Mouse (Mus musculus) erythroblast, embryonic 14.5 days (primary cell): ENCODE data around the gene Shisal2a. TPM values are rescaled to one million over a fixed set of nuclear protein-coding genes. Genes with fewer than 3 reads are reported as not detected.

Experiments
- H3K27me3 ChIP-seq: 2 replicates; pipeline ENCODE4 v1.6.1; 2012; ENCODE audit warnings: inconsistent platforms; ENCODE audit not compliant: control insufficient read depth
- H3K36me3 ChIP-seq: 2 replicates; pipeline ENCODE4 v1.6.1; 2012; ENCODE audit warnings: mild to moderate bottlenecking, inconsistent platforms; ENCODE audit not compliant: control insufficient read depth
- H3K4me1 ChIP-seq: 2 replicates; pipeline ENCODE4 v1.6.1; 2012; ENCODE audit warnings: inconsistent platforms; ENCODE audit not compliant: control insufficient read depth
- H3K4me3 ChIP-seq: replicated peaks from 2 replicates; pipeline ENCODE3; 2012; ENCODE audit warnings: moderate library complexity, mild to moderate bottlenecking, inconsistent platforms
- H3K9me3 ChIP-seq: 2 replicates; pipeline ENCODE4 v1.6.1; 2012; ENCODE audit warnings: low read length, inconsistent platforms, mixed read lengths; ENCODE audit not compliant: control insufficient read depth
- GATA1 ChIP-seq: IDR thresholded peaks from 2 replicates; pipeline ENCODE4 v1.6.1; 2012; ENCODE audit warnings: low read length, inconsistent platforms, mixed read lengths
- TAL1 ChIP-seq: IDR thresholded peaks from 3 replicates; pipeline ENCODE4 v1.6.1; 2012; ENCODE audit warnings: low read length, inconsistent platforms, mixed read lengths
- polyA plus RNA-seq: library from polyadenylated mRNA; stranded (reverse); fragments of >175 nt; gene quantifications from 2 replicates; pipeline ENCODE4 v1.2.3, GENCODE M21; 2012

Shisal2a gene
- polyA plus RNA-seq, 1 experiment = not detected

GRCm38 (mm10) chr4:108348256-108348875, 34.8 kb downstream of the Shisal2a start:
- no peaks in the 10 kb centered on the region for H3K27me3 ChIP-seq
- no peaks in the 10 kb centered on the region for H3K36me3 ChIP-seq
- peaks cover 5% of the 10 kb centered on the region for H3K4me1 ChIP-seq
- H3K4me3 ChIP-seq = no peak overlapping the region
- no peaks in the 10 kb centered on the region for H3K9me3 ChIP-seq
- no peak for TF ChIP-seq TAL1
- no peak for TF ChIP-seq GATA1

GRCm38 (mm10) chr4:108347111-108347510, 36.0 kb downstream of the Shisal2a start:
- H3K36me3 ChIP-seq = no peaks in the 10 kb centered on the region
- H3K9me3 ChIP-seq = no peaks in the 10 kb centered on the region
- peaks cover 4% of the 10 kb centered on the region; the same call in 1 of the 2 replicates for H3K4me1 ChIP-seq
- H3K4me3 ChIP-seq = no peak overlapping the region
- no peak for TF ChIP-seq GATA1
- no peak for TF ChIP-seq TAL1
- H3K27me3 ChIP-seq = no peaks in the 10 kb centered on the region

GRCm38 (mm10) chr4:108345826-108346225, 37.3 kb downstream of the Shisal2a start:
- no peaks in the 10 kb centered on the region for H3K9me3 ChIP-seq
- TF ChIP-seq GATA1 = no peak
- TF ChIP-seq TAL1 = no peak
- no peaks in the 10 kb centered on the region for H3K36me3 ChIP-seq
- H3K4me3 ChIP-seq = no peak overlapping the region
- no peaks in the 10 kb centered on the region for H3K27me3 ChIP-seq
- H3K4me1 ChIP-seq = peaks cover 2% of the 10 kb centered on the region; the same call in 1 of the 2 replicates

GRCm38 (mm10) chr4:108344631-108345083, 38.5 kb downstream of the Shisal2a start:
- Histone ChIP-seq H3K9me3 (no peaks in the 10 kb centered on the region), H3K36me3 (peaks cover 4% of the 10 kb centered on the region), H3K27me3 (no peaks in the 10 kb centered on the region), H3K4me3 (no peak overlapping the region), H3K4me1 (peaks cover 2% of the 10 kb centered on the region; the same call in 1 of the 2 replicates)
- no peak for TF ChIP-seq GATA1
- no peak for TF ChIP-seq TAL1

GRCm38 (mm10) chr4:108339277-108339690, 43.9 kb downstream of the Shisal2a start:
- peaks cover 38% of the 10 kb centered on the region for H3K36me3 ChIP-seq
- H3K4me3 ChIP-seq = no peak overlapping the region
- TF ChIP-seq GATA1 (no peak), TAL1 (no peak)

GRCm38 (mm10) chr4:108338811-108339210, 44.3 kb downstream of the Shisal2a start:
- no peak overlapping the region for H3K4me3 ChIP-seq

More at GRCm38 (mm10) chr4:108339277-108339690, 43.9 kb downstream of the Shisal2a start:
- Histone ChIP-seq H3K9me3 (no peaks in the 10 kb centered on the region), H3K27me3 (no peaks in the 10 kb centered on the region), H3K4me1 (peaks cover 7% of the 10 kb centered on the region)

GRCm38 (mm10) chr4:108338321-108338733, 44.8 kb downstream of the Shisal2a start:
- Histone ChIP-seq H3K9me3 (no peaks in the 10 kb centered on the region), H3K4me1 (peaks cover 7% of the 10 kb centered on the region), H3K4me3 (no peak overlapping the region), H3K27me3 (no peaks in the 10 kb centered on the region), H3K36me3 (peaks cover 44% of the 10 kb centered on the region)
- TF ChIP-seq GATA1 (no peak), TAL1 (no peak)

More at GRCm38 (mm10) chr4:108338811-108339210, 44.3 kb downstream of the Shisal2a start:
- Histone ChIP-seq H3K36me3 (peaks cover 41% of the 10 kb centered on the region), H3K9me3 (no peaks in the 10 kb centered on the region), H3K4me1 (peaks cover 7% of the 10 kb centered on the region), H3K27me3 (no peaks in the 10 kb centered on the region)
- TF ChIP-seq GATA1 (no peak), TAL1 (no peak)

GRCm38 (mm10) chr4:108337817-108338216, 45.3 kb downstream of the Shisal2a start:
- no peak for TF ChIP-seq GATA1
- TF ChIP-seq TAL1 = no peak

GRCm38 (mm10) chr4:108336765-108337164, 46.4 kb downstream of the Shisal2a start:
- H3K36me3 ChIP-seq = peaks cover 49% of the 10 kb centered on the region
- no peak for TF ChIP-seq GATA1
- no peak for TF ChIP-seq TAL1
- no peaks in the 10 kb centered on the region for H3K27me3 ChIP-seq
- no peak overlapping the region for H3K4me3 ChIP-seq
- no peaks in the 10 kb centered on the region for H3K9me3 ChIP-seq
- peaks cover 7% of the 10 kb centered on the region for H3K4me1 ChIP-seq

More at GRCm38 (mm10) chr4:108337817-108338216, 45.3 kb downstream of the Shisal2a start:
- Histone ChIP-seq H3K4me1 (peaks cover 7% of the 10 kb centered on the region), H3K27me3 (no peaks in the 10 kb centered on the region), H3K4me3 (no peak overlapping the region), H3K9me3 (no peaks in the 10 kb centered on the region), H3K36me3 (peaks cover 44% of the 10 kb centered on the region)
